Mouse (Mus musculus) myocyte (in vitro differentiated cells): ENCODE results near the gene B4galnt1. TPM values are rescaled to one million over a fixed set of nuclear protein-coding genes. Genes with fewer than 3 reads are reported as not detected.

Source experiments
- H3K27me3 ChIP-seq: one replicate; pipeline ENCODE4 v1.6.1; 2011; ENCODE audit not compliant: control insufficient read depth, insufficient read depth, insufficient read length
- H3K36me3 ChIP-seq: one replicate; pipeline ENCODE4 v1.6.1; 2011; ENCODE audit not compliant: control insufficient read depth, insufficient read depth
- H3K4me2 ChIP-seq: one replicate; pipeline ENCODE4 v1.6.1; 2011; ENCODE audit warnings: low read depth, control low read depth
- H3K4me3 ChIP-seq: one replicate; pipeline ENCODE4 v1.5.1; 2011; ENCODE audit warnings: mild to moderate bottlenecking, control low read depth, moderate library complexity
- H3K79me2 ChIP-seq: one replicate; pipeline ENCODE4 v1.6.1; 2011; ENCODE audit not compliant: control insufficient read depth, insufficient read depth
- H3ac ChIP-seq: one replicate; pipeline ENCODE4 v1.6.1; 2011; ENCODE audit not compliant: control insufficient read depth, insufficient read length
- CEBPB ChIP-seq: IDR thresholded peaks from 2 replicates; pipeline ENCODE4 v1.6.1; 2011; ENCODE audit warnings: mild to moderate bottlenecking, moderate library complexity; ENCODE audit not compliant: poor library complexity, insufficient read depth, severe bottlenecking
- E2F4 ChIP-seq: IDR thresholded peaks from one replicate; pipeline ENCODE4 v1.6.1; 2011; ENCODE audit warnings: mild to moderate bottlenecking, control low read depth, moderate library complexity; ENCODE audit not compliant: insufficient read depth
- MAX ChIP-seq: IDR thresholded peaks from one replicate; pipeline ENCODE4 v1.6.1; 2011; ENCODE audit warnings: low read depth, mild to moderate bottlenecking, control low read depth
- MYOD1 ChIP-seq, 3 experiments: IDR thresholded peaks; one replicate each; pipeline ENCODE4 v1.6.1; 2011; ENCODE audit warnings: control low read depth in 2 of 3, low read depth in 2 of 3, mild to moderate bottlenecking in 2 of 3, moderate library complexity in 1 of 3; ENCODE audit not compliant: insufficient read length in 2 of 3, control insufficient read depth in 1 of 3
- MYOG ChIP-seq, 3 experiments: IDR thresholded peaks; one replicate each; pipeline ENCODE4 v1.6.1; 2011; ENCODE audit warnings: control low read depth in 2 of 3, low read depth in 2 of 3, mild to moderate bottlenecking in 2 of 3; ENCODE audit not compliant: insufficient read length in 2 of 3, control insufficient read depth in 1 of 3, insufficient read depth in 1 of 3
- POLR2A ChIP-seq: IDR thresholded peaks from one replicate; pipeline ENCODE4 v1.6.1; 2011; ENCODE audit warnings: low read depth, mild to moderate bottlenecking, control low read depth, moderate library complexity; ENCODE audit not compliant: insufficient read length
- POLR2AphosphoS2 ChIP-seq: IDR thresholded peaks from one replicate; pipeline ENCODE4 v1.6.1; 2011; ENCODE audit warnings: low read depth, control low read depth; ENCODE audit not compliant: insufficient read length
- REST ChIP-seq: IDR thresholded peaks from one replicate; pipeline ENCODE4 v1.6.1; 2011; ENCODE audit warnings: mild to moderate bottlenecking, control low read depth, moderate library complexity; ENCODE audit not compliant: insufficient read depth, insufficient read length
- SRF ChIP-seq: IDR thresholded peaks from one replicate; pipeline ENCODE4 v1.6.1; 2011; ENCODE audit warnings: low read depth; ENCODE audit not compliant: control insufficient read depth, insufficient read length
- TCF12 ChIP-seq: IDR thresholded peaks from one replicate; pipeline ENCODE4 v1.6.1; 2011; ENCODE audit warnings: mild to moderate bottlenecking, control low read depth; ENCODE audit not compliant: poor library complexity, insufficient read depth, severe bottlenecking
- TCF3 ChIP-seq: IDR thresholded peaks from one replicate; pipeline ENCODE4 v1.6.1; 2011; ENCODE audit warnings: low read depth, control low read depth; ENCODE audit not compliant: insufficient read length
- USF1 ChIP-seq: IDR thresholded peaks from one replicate; pipeline ENCODE4 v1.6.1; 2011; ENCODE audit warnings: low read depth, mild to moderate bottlenecking, control low read depth, moderate library complexity
- polyA plus RNA-seq: library from polyadenylated mRNA; unstranded; fragments of >200 nt; fragmentation: generic; extraction: Trizol; gene quantifications from one replicate; pipeline ENCODE4 v1.2.1, GENCODE M21; 2012; ENCODE audit warnings: missing spikeins

The B4galnt1 gene
- polyA plus RNA-seq, 1 experiment = 12.4 TPM

GRCm38 (mm10) chr10:127179871-127180694 is 15.1 kb downstream of the B4galnt1 start, which contains the start of gene Slc26a10:
Gene Slc26a10 (minus strand): TSS chr10:127180645.
- no peak for TF ChIP-seq POLR2AphosphoS2
- no peak for TF ChIP-seq USF1
- TF ChIP-seq MAX = no peak
- TF ChIP-seq TCF3 = no peak
- H3K79me2 ChIP-seq = no peaks in the 10 kb centered on the region
- H3K4me2 ChIP-seq = no peak within 1 kb of the TSS
- no peak within 1 kb of the TSS for H3ac ChIP-seq
- H3K36me3 ChIP-seq = no peaks in the 10 kb centered on the region
- H3K27me3 ChIP-seq = no peaks in the 10 kb centered on the region
- H3K4me3 ChIP-seq = no peak within 1 kb of the TSS

DNA sequence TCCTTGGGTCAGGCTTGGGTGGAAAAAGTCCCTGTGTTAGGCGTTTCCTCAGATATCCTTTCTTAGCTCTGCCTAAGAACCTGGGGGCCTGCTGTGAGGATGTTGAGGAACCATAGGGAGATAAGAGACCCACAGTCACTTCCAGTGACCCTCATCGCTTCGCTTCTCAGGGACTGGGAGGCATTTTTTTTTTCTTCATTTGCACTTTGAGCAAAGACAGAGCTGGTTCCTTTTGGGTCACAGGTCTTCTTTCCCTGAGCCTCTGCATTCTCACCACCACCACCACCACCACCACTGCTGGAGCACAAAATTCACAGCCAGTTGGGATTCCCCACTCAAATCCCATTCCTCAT is 15.6 kb downstream of the B4galnt1 start:
- TF ChIP-seq E2F4 (no peak), SRF (no peak), POLR2A (no peak), TCF3 (no peak), MAX (no peak), USF1 (no peak), REST (no peak), CEBPB (no peak), POLR2AphosphoS2 (no peak), MYOG (IDR thresholded peaks at IDR 0.05; ENCODE audit: control insufficient read depth in 1 of 3, insufficient read depth in 1 of 3, insufficient read length in 2 of 3, low read depth in 2 of 3) (no peak), MYOD1 (IDR thresholded peaks at IDR 0.05; ENCODE audit: control insufficient read depth in 1 of 3, insufficient read length in 2 of 3, low read depth in 2 of 3) (no peak)
- no peaks in the 10 kb centered on the region for H3K27me3 ChIP-seq
- H3K4me2 ChIP-seq = no peak overlapping the region

GRCm38 (mm10) chr10:127181566-127181965 is 16.5 kb downstream of the B4galnt1 start:
- TF ChIP-seq TCF12 (no peak), TCF3 (no peak), MYOG (IDR thresholded peaks at IDR 0.05; ENCODE audit: control insufficient read depth in 1 of 3, insufficient read depth in 1 of 3, insufficient read length in 2 of 3, low read depth in 2 of 3) (no peak), USF1 (no peak), MYOD1 (IDR thresholded peaks at IDR 0.05; ENCODE audit: control insufficient read depth in 1 of 3, insufficient read length in 2 of 3, low read depth in 2 of 3) (no peak), CEBPB (no peak), POLR2A (no peak), SRF (no peak), E2F4 (no peak), REST (no peak), MAX (no peak), POLR2AphosphoS2 (no peak)
- Histone ChIP-seq H3K4me2 (no peak overlapping the region), H3K27me3 (no peaks in the 10 kb centered on the region), H3K36me3 (no peaks in the 10 kb centered on the region), H3K4me3 (no peak overlapping the region), H3K79me2 (no peaks in the 10 kb centered on the region), H3ac (no peak overlapping the region)

More for the DNA sequence above, 15.6 kb downstream of the B4galnt1 start:
- Histone ChIP-seq H3K36me3 (no peaks in the 10 kb centered on the region), H3K79me2 (no peaks in the 10 kb centered on the region), H3K4me3 (no peak overlapping the region), H3ac (no peak overlapping the region)

GRCm38 (mm10) chr10:127182624-127183023 is 17.6 kb downstream of the B4galnt1 start:
- Histone ChIP-seq H3K27me3 (no peaks in the 10 kb centered on the region), H3K36me3 (no peaks in the 10 kb centered on the region), H3ac (no peak overlapping the region), H3K4me2 (no peak overlapping the region), H3K4me3 (no peak overlapping the region), H3K79me2 (no peaks in the 10 kb centered on the region)
- TF ChIP-seq USF1 (no peak), E2F4 (no peak), TCF12 (no peak), MAX (no peak), POLR2AphosphoS2 (no peak), TCF3 (no peak), POLR2A (no peak), MYOD1 (IDR thresholded peaks at IDR 0.05; ENCODE audit: control insufficient read depth in 1 of 3, insufficient read length in 2 of 3, low read depth in 2 of 3) (no peak), SRF (no peak), REST (no peak), CEBPB (no peak), MYOG (IDR thresholded peaks at IDR 0.05; ENCODE audit: control insufficient read depth in 1 of 3, insufficient read depth in 1 of 3, insufficient read length in 2 of 3, low read depth in 2 of 3) (no peak)

DNA sequence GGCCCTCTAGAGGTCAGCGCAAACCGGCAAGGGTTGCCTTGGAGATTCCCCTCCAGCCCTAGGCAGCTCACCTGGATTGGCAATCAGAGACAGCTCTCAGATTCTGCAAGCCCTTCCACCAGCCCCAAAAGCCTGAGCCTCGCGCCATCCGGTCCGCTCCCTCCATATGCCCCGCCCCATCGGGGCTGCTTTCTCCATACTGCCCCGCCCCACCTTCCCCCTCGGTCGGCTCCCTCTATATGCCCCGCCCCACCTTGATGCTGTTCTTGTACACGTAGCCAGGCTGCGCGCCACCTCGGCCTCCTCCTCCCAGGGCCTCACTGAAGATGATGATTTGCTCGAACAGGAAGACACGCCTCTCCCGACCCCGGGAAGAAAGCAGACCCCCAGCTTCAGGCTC is 18.7 kb downstream of the B4galnt1 start:
- H3K27me3 ChIP-seq = no peaks in the 10 kb centered on the region
- no peaks in the 10 kb centered on the region for H3K36me3 ChIP-seq
- no peak overlapping the region for H3ac ChIP-seq
- TF ChIP-seq POLR2A (no peak), SRF (no peak)
- no peak overlapping the region for H3K4me3 ChIP-seq
- H3K79me2 ChIP-seq = no peaks in the 10 kb centered on the region
- no peak overlapping the region for H3K4me2 ChIP-seq
